Mouse (Mus musculus): Measurements from ENCODE around the gene Elf1. TPM values are rescaled to one million over a fixed set of nuclear protein-coding genes. Genes with fewer than 3 reads are reported as not detected.
"Not testable (repeated sequence)": the region's sequence is repeated elsewhere in the genome, so short reads cannot be mapped to it uniquely, and the experiment has no call there.

Gene Elf1
- polyA plus RNA-seq, 1 experiment from 2014 or later: 13.7 TPM

DNA sequence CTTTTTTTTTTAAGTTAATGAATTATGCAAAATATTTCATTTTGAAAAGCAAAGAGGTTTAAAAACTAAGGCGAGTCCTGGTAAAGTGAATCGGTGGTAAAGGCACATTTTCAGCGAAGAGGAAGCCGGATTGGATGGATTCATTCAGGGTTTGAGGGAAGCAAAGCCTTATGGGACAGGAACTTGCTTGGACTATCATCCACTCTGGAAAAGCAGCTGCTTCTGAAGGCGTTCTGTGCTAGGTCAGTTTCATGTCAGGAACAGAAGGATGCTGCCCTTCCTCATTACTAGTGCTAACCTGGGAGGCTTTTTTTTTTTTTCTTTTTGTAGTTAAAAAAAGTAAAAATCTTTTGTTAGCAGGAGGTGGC lies 35.2 kb downstream of the Elf1 start:
- H3K9ac ChIP-seq: no peak overlapping the region
- H3K4me3 ChIP-seq (replicated peaks): peak overlapping the region; percentile 28; the same call in 1 of the 2 replicates
- peak overlapping the region; percentile 30 for H3K4me2 ChIP-seq
- no peaks in the 10 kb centered on the region for H3K9me3 ChIP-seq (replicated peaks)
- no peaks in the 10 kb centered on the region for H3K27me3 ChIP-seq
- ATAC-seq (replicated peaks; ENCODE audit: low FRiP score): no peak
- WGBS: 75% methylated on average over 5 of the region's 5 CpGs
- no peaks in the 10 kb centered on the region for H3K36me3 ChIP-seq
- no peak overlapping the region; the same call in 1 of the 2 replicates for H3K27ac ChIP-seq
- H3K4me1 ChIP-seq: peaks cover 7% of the 10 kb centered on the region; the same call in 1 of the 2 replicates

DNA sequence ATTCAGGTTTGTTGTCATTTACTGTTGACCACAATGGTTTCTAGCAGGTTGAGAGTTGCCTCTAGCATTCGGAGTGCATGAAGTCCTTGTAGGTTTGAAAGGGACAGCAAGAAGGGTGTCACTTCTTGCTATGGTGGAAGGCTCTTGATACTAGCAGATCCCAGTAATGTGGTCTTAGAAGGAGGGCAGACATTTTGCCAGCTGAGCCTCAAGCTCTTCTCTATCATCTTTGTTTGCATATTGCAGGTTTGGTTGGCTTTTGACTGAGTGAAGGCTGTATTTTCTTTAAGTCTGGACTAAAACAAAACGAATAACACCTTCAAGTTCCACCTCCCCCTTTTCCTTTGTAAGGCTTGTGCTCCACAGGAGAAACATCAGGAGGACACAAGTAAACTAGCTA lies 35.8 kb downstream of the Elf1 start:
- no peak for ATAC-seq (replicated peaks; ENCODE audit: low FRiP score)
- WGBS: 82% methylated on average over 2 of the region's 2 CpGs
- Histone ChIP-seq H3K4me3 (replicated peaks) (no peak overlapping the region), H3K36me3 (no peaks in the 10 kb centered on the region), H3K4me1 (0 out of 2 replicates have a peak, but pooled peaks cover 7% of the 10 kb centered on the region), H3K27ac (no peak overlapping the region), H3K4me2 (peak overlapping the region; percentile 30; the same call in 1 of the 2 replicates), H3K9me3 (replicated peaks) (no peaks in the 10 kb centered on the region), H3K27me3 (no peaks in the 10 kb centered on the region), H3K9ac (no peak overlapping the region)

DNA sequence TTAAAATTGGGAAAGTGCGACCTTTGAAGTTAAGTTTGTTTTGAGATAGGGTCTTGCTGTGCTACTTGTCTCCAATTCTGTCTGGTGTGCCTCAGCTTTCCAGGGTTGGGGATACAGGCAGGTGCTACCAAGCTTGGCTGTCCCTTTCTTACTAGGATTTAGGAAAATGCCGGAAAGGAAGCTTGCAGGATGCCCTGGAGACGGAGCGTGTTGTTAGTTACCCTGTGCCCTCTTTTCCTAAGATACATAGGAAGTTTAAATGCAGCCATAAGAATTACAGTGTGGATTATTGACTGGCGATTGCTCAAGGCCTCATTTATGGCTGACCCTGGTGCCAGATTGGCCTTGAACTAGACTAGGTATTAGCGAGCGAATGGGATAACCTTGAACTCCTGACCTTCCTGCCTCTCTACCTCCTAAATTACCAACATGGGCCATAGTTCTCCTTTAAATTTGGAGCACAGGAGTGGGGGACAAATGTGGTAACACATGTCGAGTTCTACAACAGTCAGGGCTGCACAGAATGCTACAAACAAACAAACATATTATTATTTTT lies 36.3 kb downstream of the Elf1 start:
- WGBS: 81% methylated on average over 8 of the region's 8 CpGs
- no peak for ATAC-seq (replicated peaks; ENCODE audit: low FRiP score)
- H3K27me3 ChIP-seq: no peaks in the 10 kb centered on the region
- H3K4me2 ChIP-seq: 0 out of 2 replicates have a peak overlapping the region, but pooled peaks have one; percentile 30
- no peaks in the 10 kb centered on the region for H3K9me3 ChIP-seq (replicated peaks)
- no peaks in the 10 kb centered on the region for H3K36me3 ChIP-seq
- 0 out of 2 replicates have a peak, but pooled peaks cover 7% of the 10 kb centered on the region for H3K4me1 ChIP-seq
- H3K4me3 ChIP-seq (replicated peaks): no peak overlapping the region
- H3K27ac ChIP-seq: no peak overlapping the region
- H3K9ac ChIP-seq: no peak overlapping the region

DNA sequence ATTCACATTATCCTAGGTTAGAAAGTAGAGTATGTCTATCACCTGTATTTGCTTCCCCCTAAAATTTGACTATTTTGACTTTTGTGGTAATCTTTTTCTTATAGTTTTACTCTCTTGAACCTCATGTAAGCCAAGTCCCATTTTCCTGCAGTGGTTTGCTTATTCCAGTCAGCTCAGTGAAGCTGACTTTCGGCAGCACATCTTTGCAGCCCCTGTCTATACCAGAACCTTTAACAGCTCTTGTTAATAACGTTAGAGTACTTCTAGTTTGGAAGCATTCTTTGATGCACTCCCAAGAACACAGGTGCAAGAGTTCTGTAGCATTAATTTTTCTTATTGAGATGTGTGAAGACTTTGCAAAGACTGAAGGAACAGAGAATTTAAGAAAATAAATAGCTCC lies 37.1 kb downstream of the Elf1 start:
- 84% methylated on average over 2 of the region's 2 CpGs for WGBS
- no peak overlapping the region for H3K27ac ChIP-seq
- no peak for ATAC-seq (replicated peaks; ENCODE audit: low FRiP score)
- no peaks in the 10 kb centered on the region for H3K9me3 ChIP-seq (replicated peaks)
- no peak overlapping the region for H3K4me2 ChIP-seq
- 0 out of 2 replicates have a peak, but pooled peaks cover 7% of the 10 kb centered on the region for H3K4me1 ChIP-seq
- no peak overlapping the region for H3K4me3 ChIP-seq (replicated peaks)
- H3K36me3 ChIP-seq: no peaks in the 10 kb centered on the region
- no peak overlapping the region for H3K9ac ChIP-seq
- no peaks in the 10 kb centered on the region for H3K27me3 ChIP-seq

DNA sequence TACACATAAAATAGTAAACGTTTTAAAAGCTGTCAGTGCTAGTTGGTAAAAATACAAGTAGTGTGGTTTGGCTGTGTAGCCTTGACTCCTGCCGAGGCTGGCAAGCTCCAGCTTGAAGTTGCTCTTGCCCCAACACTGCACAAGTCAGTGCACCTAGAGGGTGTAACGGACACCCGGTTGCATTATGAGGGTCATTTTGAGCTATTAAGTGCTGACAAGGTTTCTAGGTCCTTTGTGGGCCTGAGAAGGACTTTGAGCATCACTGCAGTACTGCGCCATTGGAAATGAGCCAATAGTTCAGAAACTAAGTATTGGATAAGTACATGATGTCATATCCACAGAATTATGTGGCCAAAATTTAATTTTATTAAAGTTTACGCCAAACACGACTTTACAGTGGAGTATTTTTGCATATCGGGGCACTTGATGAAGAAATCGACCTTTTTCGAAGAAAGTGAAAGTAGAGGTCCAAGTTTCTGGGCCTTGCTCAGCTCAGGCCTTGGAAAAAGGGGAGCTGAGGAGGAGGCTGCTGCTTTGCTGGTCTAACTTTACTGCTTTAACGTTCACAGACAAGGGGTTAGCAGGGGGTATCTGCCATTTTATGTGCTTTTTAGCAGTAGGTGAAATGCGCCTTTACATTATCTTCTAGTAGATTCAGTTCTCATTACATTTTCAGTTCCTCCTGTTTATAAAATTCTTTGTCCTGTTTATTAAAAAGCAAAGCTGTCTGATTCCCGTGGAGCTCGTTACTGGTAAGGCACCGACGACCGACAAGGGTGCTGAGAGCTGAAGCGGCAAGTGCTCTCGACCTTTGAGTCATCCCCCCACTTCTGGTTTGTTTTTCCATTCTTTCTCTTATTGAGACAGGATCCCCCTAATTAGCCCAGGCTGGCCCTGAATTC lies 38.0 kb downstream of the Elf1 start:
- Histone ChIP-seq H3K9ac (no peak overlapping the region), H3K27me3 (no peaks in the 10 kb centered on the region), H3K4me3 (replicated peaks) (no peak overlapping the region), H3K4me1 (0 out of 2 replicates have a peak, but pooled peaks cover 9% of the 10 kb centered on the region), H3K27ac (no peak overlapping the region), H3K36me3 (no peaks in the 10 kb centered on the region), H3K4me2 (no peak overlapping the region), H3K9me3 (replicated peaks) (no peaks in the 10 kb centered on the region)
- 74% methylated on average over 19 of the region's 19 CpGs for WGBS
- no peak for ATAC-seq (replicated peaks; ENCODE audit: low FRiP score)

DNA sequence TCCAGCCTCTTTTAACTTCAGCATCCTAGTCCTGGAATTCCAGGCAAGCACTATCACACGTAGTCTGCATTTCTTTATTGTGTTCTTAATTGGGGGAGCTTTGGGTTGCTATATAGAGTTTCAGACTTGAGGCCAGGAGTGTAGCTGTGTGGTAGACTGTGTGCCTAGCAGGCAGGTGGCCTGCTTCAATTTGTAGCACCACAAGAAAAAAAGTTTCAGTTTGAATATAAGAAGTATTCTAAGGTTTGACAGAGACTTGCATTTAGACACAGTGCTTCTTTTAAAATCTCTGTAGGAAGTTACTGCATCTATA lies 38.6 kb downstream of the Elf1 start:
- no peak overlapping the region for H3K9ac ChIP-seq
- H3K9me3 ChIP-seq (replicated peaks): no peaks in the 10 kb centered on the region
- no peaks in the 10 kb centered on the region for H3K27me3 ChIP-seq
- no peak overlapping the region for H3K4me3 ChIP-seq (replicated peaks)
- WGBS: 49% methylated on average over 1 of the region's 1 CpGs
- no peak for ATAC-seq (replicated peaks; ENCODE audit: low FRiP score)
- H3K27ac ChIP-seq: no peak overlapping the region
- 0 out of 2 replicates have a peak, but pooled peaks cover 10% of the 10 kb centered on the region for H3K4me1 ChIP-seq
- no peaks in the 10 kb centered on the region for H3K36me3 ChIP-seq
- no peak overlapping the region for H3K4me2 ChIP-seq

DNA sequence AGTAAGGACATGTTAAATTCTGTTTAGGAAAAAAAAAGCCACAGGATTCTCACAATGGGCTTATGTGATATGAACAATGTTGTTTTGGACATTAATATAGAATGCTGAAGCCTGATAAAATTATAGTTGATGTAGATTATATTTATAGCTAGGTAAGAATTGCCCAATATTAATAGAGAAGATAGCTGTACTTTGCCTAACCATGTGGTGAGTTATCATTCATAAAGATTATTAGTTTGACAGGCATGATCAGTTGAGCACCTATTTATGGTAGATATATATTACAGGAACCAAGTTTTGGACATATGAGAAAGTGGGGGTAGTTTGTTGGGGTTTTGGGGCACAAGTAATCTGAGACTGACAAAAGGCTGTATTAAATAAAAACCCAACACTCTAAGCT lies 39.6 kb downstream of the Elf1 start:
- Histone ChIP-seq H3K36me3 (no peaks in the 10 kb centered on the region), H3K4me1 (0 out of 2 replicates have a peak, but pooled peaks cover 10% of the 10 kb centered on the region), H3K27me3 (no peaks in the 10 kb centered on the region), H3K4me3 (replicated peaks) (no peak overlapping the region), H3K9me3 (replicated peaks) (no peaks in the 10 kb centered on the region), H3K4me2 (no peak overlapping the region), H3K27ac (0 out of 2 replicates have a peak overlapping the region, but pooled peaks have one; percentile 20), H3K9ac (no peak overlapping the region)
- no peak for ATAC-seq (replicated peaks; ENCODE audit: low FRiP score)

DNA sequence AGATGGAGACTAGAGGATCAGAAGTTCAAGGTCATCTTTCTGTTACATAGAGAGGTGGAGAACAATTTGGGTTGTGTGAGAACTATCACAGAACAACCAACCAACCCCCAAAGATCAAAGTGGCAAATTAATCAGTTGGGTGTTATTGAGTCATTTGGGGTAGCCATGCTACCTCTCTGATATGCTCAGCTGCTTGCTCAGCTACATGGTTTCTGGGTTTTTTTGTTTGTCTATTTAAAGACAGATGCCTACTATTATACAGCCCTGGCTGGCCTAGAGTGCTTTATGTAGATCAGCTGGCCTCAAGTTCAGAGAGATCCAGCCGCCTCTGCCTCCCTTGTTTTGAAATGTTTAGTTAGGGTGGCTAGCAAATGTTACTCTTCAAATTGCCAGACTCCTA lies 40.1 kb downstream of the Elf1 start:
- H3K27ac ChIP-seq: peak overlapping the region; percentile 20; the same call in 1 of the 2 replicates
- ATAC-seq (replicated peaks; ENCODE audit: low FRiP score): no peak
- no peaks in the 10 kb centered on the region for H3K36me3 ChIP-seq
- 68% methylated on average over 1 of the region's 1 CpGs for WGBS
- H3K4me2 ChIP-seq: no peak overlapping the region
- 0 out of 2 replicates have a peak, but pooled peaks cover 10% of the 10 kb centered on the region for H3K4me1 ChIP-seq
- H3K27me3 ChIP-seq: no peaks in the 10 kb centered on the region
- H3K9me3 ChIP-seq (replicated peaks): no peaks in the 10 kb centered on the region
- H3K4me3 ChIP-seq (replicated peaks): no peak overlapping the region
- H3K9ac ChIP-seq: no peak overlapping the region

DNA sequence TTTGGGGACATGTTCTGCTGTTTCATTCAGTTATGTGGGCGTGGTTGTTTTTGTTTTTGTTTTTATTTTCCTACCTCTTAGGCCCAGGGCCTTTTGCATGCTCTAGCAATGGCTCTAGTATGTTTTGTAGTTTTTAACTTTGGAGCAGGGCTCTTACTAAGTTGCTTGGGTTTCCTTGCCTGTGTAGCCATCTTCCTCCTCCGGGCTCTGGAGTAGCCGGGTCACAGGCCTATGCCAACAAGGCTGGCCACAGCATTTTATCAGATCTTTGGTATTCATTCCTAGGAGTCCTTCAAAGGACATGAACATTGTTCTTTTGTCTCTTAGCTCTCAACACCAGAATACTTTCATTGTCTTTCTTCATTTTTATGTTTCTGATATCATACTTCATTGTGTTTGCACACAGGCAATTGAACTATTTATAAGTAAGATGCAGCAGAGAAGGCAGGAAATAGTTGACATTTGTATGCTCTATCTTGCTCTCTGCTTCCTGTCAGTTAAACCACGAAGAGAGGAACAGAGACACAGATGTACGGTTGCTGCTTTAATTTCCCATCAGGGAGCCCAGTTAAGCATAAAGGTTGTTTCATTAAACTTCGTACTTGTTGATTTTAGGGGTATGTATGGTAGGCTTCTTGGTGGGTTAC lies 40.6 kb downstream of the Elf1 start:
- WGBS: 65% methylated on average over 6 of the region's 6 CpGs
- ATAC-seq (replicated peaks; ENCODE audit: low FRiP score): no peak
- peak overlapping the region; percentile 20; the same call in 1 of the 2 replicates for H3K27ac ChIP-seq

DNA sequence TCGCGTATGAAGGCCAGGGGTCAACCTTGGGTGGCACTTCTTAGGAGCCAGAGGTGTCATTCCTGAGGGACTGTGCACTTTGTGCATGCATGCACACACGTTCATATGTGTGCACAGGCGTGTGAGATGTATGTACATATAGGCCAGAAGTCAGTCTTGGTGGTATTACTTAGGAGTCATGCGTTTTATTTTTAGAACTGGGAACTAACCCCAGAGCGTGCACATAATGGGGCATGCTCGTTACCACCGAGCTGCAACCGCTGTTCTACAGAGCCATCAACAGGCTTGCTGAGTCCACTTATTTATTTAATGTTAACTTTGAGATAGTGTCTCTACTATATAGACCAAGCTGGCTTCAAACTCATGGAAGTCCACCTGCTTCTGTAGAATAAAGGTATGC lies 41.4 kb downstream of the Elf1 start:
- Histone ChIP-seq H3K9me3 (replicated peaks) (no peaks in the 10 kb centered on the region), H3K4me3 (replicated peaks) (no peak overlapping the region), H3K4me2 (no peak overlapping the region), H3K9ac (no peak overlapping the region), H3K36me3 (no peaks in the 10 kb centered on the region), H3K4me1 (0 out of 2 replicates have a peak, but pooled peaks cover 10% of the 10 kb centered on the region), H3K27me3 (no peaks in the 10 kb centered on the region), H3K27ac (no peak overlapping the region)
- ATAC-seq (replicated peaks; ENCODE audit: low FRiP score): no peak
- 86% methylated on average over 9 of the region's 9 CpGs for WGBS

More for the DNA sequence above, 40.6 kb downstream of the Elf1 start:
- H3K27me3 ChIP-seq: no peaks in the 10 kb centered on the region
- H3K9me3 ChIP-seq (replicated peaks): no peaks in the 10 kb centered on the region
- 0 out of 2 replicates have a peak, but pooled peaks cover 10% of the 10 kb centered on the region for H3K4me1 ChIP-seq
- H3K36me3 ChIP-seq: no peaks in the 10 kb centered on the region
- no peak overlapping the region for H3K4me3 ChIP-seq (replicated peaks)
- H3K4me2 ChIP-seq: no peak overlapping the region
- H3K9ac ChIP-seq: no peak overlapping the region

DNA sequence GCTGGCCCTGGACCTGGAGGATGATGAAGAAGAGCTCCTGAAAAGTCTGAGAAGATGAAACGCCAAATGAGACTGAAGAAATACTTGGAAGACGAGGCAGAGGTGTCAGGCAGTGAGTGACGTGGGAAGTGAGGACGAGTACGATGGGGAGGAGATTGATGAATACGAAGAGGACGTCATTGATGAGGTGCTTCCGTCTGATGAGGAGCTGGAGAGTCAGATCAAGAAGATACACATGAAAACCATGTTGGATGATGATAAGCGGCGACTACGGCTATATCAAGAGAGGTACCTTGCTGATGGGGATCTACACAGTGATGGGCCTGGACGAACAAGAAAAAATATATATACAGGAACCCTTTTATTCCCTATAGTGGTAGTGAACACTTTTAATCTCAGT lies 45.1 kb downstream of the Elf1 start:
- H3K27ac ChIP-seq; H3K36me3 ChIP-seq; H3K9me3 ChIP-seq (replicated peaks); H3K4me2 ChIP-seq; ATAC-seq (replicated peaks; ENCODE audit: low FRiP score); H3K27me3 ChIP-seq; H3K4me3 ChIP-seq (replicated peaks); H3K4me1 ChIP-seq; H3K9ac ChIP-seq: not testable (repeated sequence)
- 90% methylated on average over 12 of the region's 12 CpGs for WGBS

DNA sequence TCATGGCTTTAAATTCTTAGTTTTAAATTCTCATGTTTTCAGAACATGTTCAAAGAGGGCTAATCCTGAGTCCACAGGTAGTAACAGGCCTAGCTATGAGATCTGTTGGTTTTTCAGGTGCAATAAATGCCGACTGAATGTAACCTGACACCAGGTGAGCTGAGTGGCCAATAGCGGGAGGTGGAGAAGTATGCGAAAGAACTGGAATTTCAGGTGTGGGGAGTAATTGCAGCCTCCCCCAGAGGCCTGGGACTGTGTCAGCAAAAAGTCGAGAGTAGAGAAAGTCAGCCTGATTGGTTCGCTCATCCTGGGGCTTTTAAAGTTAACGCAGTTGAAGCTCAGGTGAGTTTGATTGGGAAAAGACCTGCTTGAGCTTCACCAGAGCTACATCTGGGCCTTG lies 46.7 kb downstream of the Elf1 start:
- Histone ChIP-seq H3K36me3 (no peaks in the 10 kb centered on the region), H3K27me3 (no peaks in the 10 kb centered on the region), H3K4me2 (no peak overlapping the region; the same call in 1 of the 2 replicates), H3K4me3 (replicated peaks) (no peak overlapping the region), H3K9ac (no peak overlapping the region), H3K9me3 (replicated peaks) (no peaks in the 10 kb centered on the region), H3K27ac (no peak overlapping the region), H3K4me1 (0 out of 2 replicates have a peak, but pooled peaks cover 3% of the 10 kb centered on the region)
- WGBS: 49% methylated on average over 6 of the region's 6 CpGs
- peak; percentile 82 for ATAC-seq (replicated peaks; ENCODE audit: low FRiP score)

Measured in kidney, embryonic 15.5 days (tissue).